Mouse (Mus musculus) midbrain, embryonic 15.5 days (tissue): ENCODE measurements around the gene Ackr2. TPM values are rescaled to one million over a fixed set of nuclear protein-coding genes. Genes with fewer than 3 reads are reported as not detected.
A peak's percentile ranks its signal among the peaks of the same experiment; 100 is the strongest.

Experiments used
- ATAC-seq: fragments of 200-750 bp; cut with Nextera tagmentation; replicated peaks from 2 replicates; pipeline ENCODE4 v1.8.0; 2017; ENCODE audit warnings: moderate TSS enrichment
- H3K27ac ChIP-seq: fragments of 300-500 bp; sonication (generic); 2 replicates; pipeline ENCODE4 v1.5.1; 2015; ENCODE audit warnings: mild to moderate bottlenecking, inconsistent platforms
- H3K27me3 ChIP-seq: fragments of 300-500 bp; sonication (generic); replicated peaks from 2 replicates; pipeline ENCODE4 v1.6.1; 2015; ENCODE audit warnings: inconsistent platforms
- H3K36me3 ChIP-seq: fragments of 300-500 bp; sonication (generic); replicated peaks from 2 replicates; pipeline ENCODE4 v1.6.1; 2015; ENCODE audit warnings: inconsistent platforms
- H3K4me1 ChIP-seq: fragments of 300-500 bp; sonication (generic); 2 replicates; pipeline ENCODE4 v1.6.1; 2015; ENCODE audit warnings: inconsistent platforms
- H3K4me2 ChIP-seq: fragments of 300-500 bp; sonication (generic); 2 replicates; pipeline ENCODE4 v1.6.1; 2015; ENCODE audit warnings: inconsistent platforms, mild to moderate bottlenecking, moderate library complexity
- H3K4me3 ChIP-seq: fragments of 300-500 bp; sonication (generic); 2 replicates; pipeline ENCODE4 v1.5.1; 2015; ENCODE audit warnings: mild to moderate bottlenecking, inconsistent platforms
- H3K9ac ChIP-seq: fragments of 300-500 bp; sonication (generic); 2 replicates; pipeline ENCODE4 v1.6.1; 2015; ENCODE audit warnings: mild to moderate bottlenecking, inconsistent platforms
- H3K9me3 ChIP-seq: fragments of 300-500 bp; sonication (generic); 2 replicates; pipeline ENCODE4 v1.6.1; 2016; ENCODE audit warnings: inconsistent platforms
- WGBS: fragments of 180-500 bp; shearing (Covaris S2); methylation state at CpG from one replicate; pipeline ENCODE4 v1.1.7; 2015; ENCODE audit warnings: mixed read lengths; 5-methylcytosine and 5-hydroxymethylcytosine counted together
- polyA plus RNA-seq: library from polyadenylated mRNA; unstranded; fragments of >200 nt; fragmentation: Nextera tagmentation; extraction: Ambion mirVana; gene quantifications from 2 replicates; pipeline ENCODE4 v1.2.1, GENCODE M21; 2015

The Ackr2 gene
- polyA plus RNA-seq, 1 experiment from 2014 or later: 2.8 TPM

DNA sequence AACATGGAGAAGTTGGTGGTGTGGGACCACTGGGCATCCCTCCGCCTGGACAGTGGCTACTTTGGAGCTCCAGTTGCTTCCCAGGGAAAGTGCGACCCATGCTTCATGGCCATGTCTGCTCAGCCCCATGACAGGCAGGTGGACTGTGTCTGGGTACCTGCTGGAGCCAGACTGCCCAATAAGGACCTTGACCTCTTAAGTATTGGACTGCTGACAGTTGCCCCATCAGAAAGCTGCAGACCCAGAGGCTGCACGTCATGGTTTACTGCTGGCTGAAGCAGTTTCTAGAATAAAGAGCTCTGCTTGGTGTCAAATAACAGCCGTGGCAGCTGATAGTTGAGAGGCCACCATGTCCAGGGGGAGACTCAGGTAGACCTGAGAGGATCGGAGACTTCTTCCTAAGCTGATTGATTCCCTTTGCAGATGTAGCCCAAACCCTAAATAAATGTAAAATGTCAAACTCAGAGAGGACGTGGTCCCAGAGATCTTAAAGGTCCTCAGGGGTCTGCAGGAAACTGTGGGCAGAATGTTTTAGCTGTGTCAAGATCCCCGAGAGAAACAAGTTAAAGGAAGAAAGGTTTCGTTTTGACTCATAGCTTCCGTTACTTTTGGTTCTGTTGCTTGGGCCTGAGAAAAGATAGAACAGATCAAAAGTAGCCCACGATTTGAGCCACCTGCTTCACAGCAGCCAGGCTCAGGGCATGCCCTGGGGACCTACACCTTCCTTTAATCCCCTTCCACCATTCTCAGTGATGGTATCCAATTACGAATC lies 28.7 kb downstream of the Ackr2 start:
- H3K9ac ChIP-seq: no peak overlapping the region
- no peak for ATAC-seq
- WGBS: 71% methylated on average over 11 of the region's 11 CpGs

DNA sequence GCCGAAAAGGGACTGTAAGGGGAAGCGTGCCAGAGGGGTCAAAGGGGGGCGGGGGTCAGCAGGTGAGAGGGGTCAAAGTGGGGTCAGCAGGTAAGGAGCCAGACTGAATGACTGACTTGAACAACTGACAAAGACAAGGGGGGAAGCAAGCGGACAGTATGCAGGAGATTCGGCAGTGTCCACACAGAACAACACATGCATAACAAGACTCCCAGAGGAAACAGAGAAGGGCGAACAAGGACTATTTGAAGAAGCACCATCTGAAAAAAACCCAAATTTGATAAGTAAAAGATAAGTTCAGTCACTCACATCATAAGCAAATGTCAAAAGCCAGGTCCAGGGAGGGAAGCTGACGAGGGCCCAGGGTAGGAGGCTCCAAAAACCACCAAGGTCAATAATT lies 29.6 kb downstream of the Ackr2 start:
- H3K4me3 ChIP-seq: no peak overlapping the region
- no peaks in the 10 kb centered on the region for H3K36me3 ChIP-seq
- 82% methylated on average over 7 of the region's 7 CpGs for WGBS

More for the DNA sequence above, 28.7 kb downstream of the Ackr2 start:
- Histone ChIP-seq H3K27me3 (no peaks in the 10 kb centered on the region), H3K36me3 (no peaks in the 10 kb centered on the region), H3K4me3 (no peak overlapping the region), H3K4me2 (no peak overlapping the region), H3K9me3 (no peaks in the 10 kb centered on the region), H3K4me1 (no peaks in the 10 kb centered on the region), H3K27ac (no peak overlapping the region)

DNA sequence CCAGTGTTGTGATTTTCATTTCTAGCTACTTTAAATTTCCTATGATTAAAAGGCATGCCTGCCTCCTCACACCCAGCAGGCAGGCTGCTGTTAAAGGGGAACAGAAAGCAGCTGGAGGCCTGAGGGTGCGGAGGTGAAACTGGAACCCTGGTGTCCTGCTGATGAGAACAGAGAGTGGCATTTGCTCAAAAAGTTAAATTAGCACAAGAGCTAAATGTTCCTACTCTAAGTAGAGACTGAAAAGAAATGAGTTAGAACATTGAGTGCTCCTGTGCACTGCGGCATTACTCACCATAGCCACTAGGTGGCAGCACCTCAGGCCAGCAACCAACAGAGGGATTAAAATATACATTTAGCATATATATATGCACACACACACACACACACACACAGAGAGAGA lies 30.3 kb downstream of the Ackr2 start:
- WGBS: 26% methylated on average over 2 of the region's 2 CpGs
- Histone ChIP-seq H3K4me3 (no peak overlapping the region), H3K36me3 (no peaks in the 10 kb centered on the region), H3K9ac (no peak overlapping the region), H3K27ac (no peak overlapping the region), H3K27me3 (no peaks in the 10 kb centered on the region), H3K4me2 (no peak overlapping the region), H3K4me1 (no peaks in the 10 kb centered on the region), H3K9me3 (no peaks in the 10 kb centered on the region)
- ATAC-seq: no peak; the same call in 1 of the 2 replicates

More for the DNA sequence above, 29.6 kb downstream of the Ackr2 start:
- Histone ChIP-seq H3K27me3 (no peaks in the 10 kb centered on the region), H3K4me1 (no peaks in the 10 kb centered on the region), H3K9ac (no peak overlapping the region), H3K9me3 (no peaks in the 10 kb centered on the region), H3K4me2 (no peak overlapping the region), H3K27ac (no peak overlapping the region)
- ATAC-seq: no peak

DNA sequence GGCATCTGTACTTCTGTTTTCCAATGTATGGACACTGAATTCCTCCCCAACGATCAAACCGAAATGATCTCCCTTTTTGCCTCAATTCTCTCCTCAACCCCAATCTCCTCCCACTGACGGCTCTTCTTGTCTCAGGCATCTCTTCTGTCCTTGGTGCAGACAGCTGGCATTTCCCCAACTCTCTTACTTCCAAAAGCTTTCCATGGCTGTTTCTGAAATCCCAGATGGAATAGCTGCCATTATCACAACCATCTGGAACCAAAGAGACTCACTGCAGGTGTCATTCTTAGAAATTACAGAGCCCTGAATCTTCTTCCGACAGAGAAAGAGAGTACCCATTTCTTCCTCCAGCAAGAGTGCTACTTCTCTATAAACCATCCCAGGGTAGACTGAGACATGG lies 36.7 kb downstream of the Ackr2 start:
- H3K4me3 ChIP-seq: no peak overlapping the region
- no peak overlapping the region for H3K9ac ChIP-seq
- 88% methylated on average over 4 of the region's 4 CpGs for WGBS
- no peak for ATAC-seq
- no peak overlapping the region for H3K4me2 ChIP-seq
- no peaks in the 10 kb centered on the region for H3K9me3 ChIP-seq
- no peaks in the 10 kb centered on the region for H3K36me3 ChIP-seq
- no peaks in the 10 kb centered on the region for H3K27me3 ChIP-seq
- H3K4me1 ChIP-seq: peaks cover 2% of the 10 kb centered on the region; the same call in 1 of the 2 replicates
- no peak overlapping the region for H3K27ac ChIP-seq

DNA sequence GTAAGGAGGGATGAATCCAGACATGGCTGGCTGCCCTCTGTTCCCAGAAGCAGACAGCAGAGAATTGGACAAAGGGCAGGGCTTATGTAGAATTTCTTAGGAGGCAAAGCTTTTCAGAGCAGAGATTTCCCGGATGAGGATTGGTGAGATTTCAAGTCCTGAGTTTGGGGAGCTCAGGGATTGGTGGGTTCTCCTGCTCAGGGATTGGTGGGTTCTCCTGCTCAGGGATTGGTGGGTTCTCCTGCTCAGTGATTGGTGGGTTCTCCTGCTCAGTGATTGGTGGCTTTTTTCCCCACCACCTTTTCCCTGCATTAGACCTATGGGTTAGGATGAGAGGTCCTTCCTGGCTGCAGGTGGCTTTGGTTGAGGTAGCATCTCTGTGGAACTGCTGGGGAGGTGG lies 38.8 kb downstream of the Ackr2 start:
- Histone ChIP-seq H3K27ac (peak overlapping the region; percentile 60), H3K9ac (no peak overlapping the region), H3K9me3 (no peaks in the 10 kb centered on the region), H3K4me2 (peak overlapping the region; percentile 50), H3K4me1 (peaks cover 2% of the 10 kb centered on the region; the same call in 1 of the 2 replicates), H3K36me3 (no peaks in the 10 kb centered on the region), H3K27me3 (no peaks in the 10 kb centered on the region), H3K4me3 (peak overlapping the region; percentile 47)
- ATAC-seq: peak; percentile 83
- 71% methylated on average over 1 of the region's 1 CpGs for WGBS

DNA sequence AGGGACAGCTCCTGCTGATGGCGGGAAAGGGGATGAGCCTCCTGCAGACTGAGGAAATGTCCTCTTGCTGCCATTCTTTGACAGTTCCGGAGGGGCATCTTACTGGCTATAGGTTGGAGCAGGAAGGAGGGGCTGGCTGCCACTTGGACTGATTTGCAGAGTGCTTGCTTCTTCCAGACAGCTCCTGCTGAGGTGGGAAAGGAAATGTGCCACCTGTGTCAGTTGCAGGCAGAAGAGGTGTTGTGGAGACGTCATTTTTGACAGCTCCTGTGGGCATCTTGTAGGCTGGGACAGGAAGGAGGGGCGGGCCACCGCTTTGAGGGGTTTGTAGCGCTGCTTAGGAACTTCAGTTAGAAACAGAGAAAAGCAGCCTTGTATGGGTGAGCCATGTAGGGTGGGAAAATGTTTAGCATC lies 39.3 kb downstream of the Ackr2 start:
- WGBS: 60% methylated on average over 6 of the region's 6 CpGs
- Histone ChIP-seq H3K36me3 (no peaks in the 10 kb centered on the region), H3K9me3 (no peaks in the 10 kb centered on the region), H3K4me3 (peak overlapping the region; percentile 47), H3K4me2 (peak overlapping the region; percentile 50), H3K4me1 (peaks cover 2% of the 10 kb centered on the region; the same call in 1 of the 2 replicates), H3K9ac (0 out of 2 replicates have a peak overlapping the region, but pooled peaks have one; percentile 23), H3K27ac (peak overlapping the region; percentile 60), H3K27me3 (no peaks in the 10 kb centered on the region)
- peak; percentile 63 for ATAC-seq

DNA sequence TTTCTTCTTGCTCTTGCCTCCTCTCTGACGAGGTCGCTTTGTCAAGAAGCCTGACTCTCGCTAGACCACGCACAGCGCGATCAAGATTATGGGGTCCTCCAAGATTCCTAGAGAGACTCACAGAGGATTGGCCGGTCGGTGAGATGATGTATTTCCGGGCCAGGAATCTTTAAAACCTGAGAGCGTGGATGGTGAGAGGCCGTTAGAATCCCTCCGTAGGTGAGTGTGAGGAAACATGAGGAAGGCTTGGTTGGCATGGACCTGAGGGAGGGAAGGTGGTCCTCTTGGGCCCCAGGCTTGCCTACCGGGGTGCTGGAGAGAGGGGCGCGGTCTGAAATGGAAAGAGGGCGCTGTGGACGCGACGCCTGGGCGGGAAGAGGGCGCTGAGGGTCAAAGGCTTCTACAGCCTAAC lies 39.8 kb downstream of the Ackr2 start:
- Histone ChIP-seq H3K27me3 (no peaks in the 10 kb centered on the region), H3K9ac (peak overlapping the region; percentile 58), H3K4me3 (peak overlapping the region; percentile 47), H3K4me2 (peak overlapping the region; percentile 50), H3K27ac (peak overlapping the region; percentile 60), H3K9me3 (no peaks in the 10 kb centered on the region), H3K4me1 (peaks cover 2% of the 10 kb centered on the region; the same call in 1 of the 2 replicates), H3K36me3 (no peaks in the 10 kb centered on the region)
- ATAC-seq: peak; percentile 88
- 56% methylated on average over 21 of the region's 21 CpGs for WGBS

DNA sequence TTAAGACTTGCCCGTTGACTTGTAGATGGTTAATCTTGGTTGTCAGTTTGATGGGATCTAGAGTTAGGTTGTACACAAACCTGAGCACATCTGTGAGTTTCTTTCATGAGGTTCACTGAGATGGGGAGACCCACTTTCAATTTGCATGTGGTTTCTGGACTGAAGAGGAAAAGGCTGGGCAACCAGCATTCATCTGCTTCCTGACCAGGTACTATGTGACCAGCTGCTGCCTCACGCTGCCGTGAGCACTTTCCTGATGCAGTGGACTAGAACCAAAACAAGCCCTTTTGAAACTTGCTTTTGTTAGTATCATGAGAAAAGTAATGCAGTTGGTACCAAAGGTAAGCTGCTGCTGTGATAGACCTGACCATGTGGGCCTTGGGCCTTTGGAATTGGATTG lies 44.9 kb downstream of the Ackr2 start:
- H3K27me3 ChIP-seq: no peaks in the 10 kb centered on the region
- no peak overlapping the region for H3K4me3 ChIP-seq
- H3K27ac ChIP-seq: no peak overlapping the region
- H3K4me2 ChIP-seq: no peak overlapping the region
- no peak overlapping the region for H3K9ac ChIP-seq
- no peaks in the 10 kb centered on the region for H3K36me3 ChIP-seq
- H3K9me3 ChIP-seq: no peaks in the 10 kb centered on the region
- no peak for ATAC-seq
- WGBS: 89% methylated on average over 3 of the region's 3 CpGs
- peaks cover 2% of the 10 kb centered on the region; the same call in 1 of the 2 replicates for H3K4me1 ChIP-seq

DNA sequence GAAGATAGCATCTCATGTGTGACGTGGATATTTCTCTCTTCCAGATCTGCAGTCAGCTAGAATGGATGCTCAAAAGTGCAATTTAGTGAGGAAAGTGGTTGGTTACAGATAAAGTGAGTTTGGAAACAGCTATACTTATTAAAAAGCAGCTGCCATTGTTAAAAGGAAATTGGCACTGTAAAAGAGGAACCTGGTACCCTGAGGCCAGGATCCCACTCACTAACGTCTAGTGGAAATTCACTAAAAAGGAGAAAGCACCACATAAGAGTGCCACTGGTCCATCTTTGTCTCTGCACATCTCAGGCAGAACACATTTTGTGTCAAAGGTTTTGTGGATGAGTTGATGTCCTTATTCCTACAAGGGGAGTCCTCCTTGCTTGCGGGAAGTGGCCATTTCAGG lies 45.5 kb downstream of the Ackr2 start:
- ATAC-seq: no peak
- H3K27ac ChIP-seq: no peak overlapping the region
- WGBS: 87% methylated on average over 3 of the region's 3 CpGs
- H3K4me1 ChIP-seq: peaks cover 2% of the 10 kb centered on the region; the same call in 1 of the 2 replicates
- no peaks in the 10 kb centered on the region for H3K36me3 ChIP-seq
- no peak overlapping the region for H3K4me3 ChIP-seq
- H3K9ac ChIP-seq: no peak overlapping the region
- no peak overlapping the region for H3K4me2 ChIP-seq
- H3K9me3 ChIP-seq: no peaks in the 10 kb centered on the region
- no peaks in the 10 kb centered on the region for H3K27me3 ChIP-seq

DNA sequence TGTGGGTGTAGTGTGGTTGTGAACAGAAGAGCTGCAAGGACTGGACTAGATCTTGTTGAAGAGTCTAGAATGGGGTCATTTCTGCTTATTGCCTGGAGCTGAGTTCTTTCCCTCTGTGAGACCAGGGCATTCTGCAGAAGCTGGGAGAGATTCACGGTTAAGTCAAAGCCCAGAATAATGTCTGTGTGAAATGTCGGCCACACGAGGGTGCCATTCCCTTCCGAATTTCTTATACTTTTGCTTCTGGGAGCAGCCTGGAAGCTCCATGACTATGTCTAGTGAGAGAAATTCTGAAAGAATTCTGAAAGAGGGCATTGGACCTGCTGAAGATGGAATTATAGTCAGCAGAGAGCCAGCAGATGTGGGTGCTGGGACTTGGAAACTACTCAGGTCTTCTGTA lies 49.6 kb downstream of the Ackr2 start:
- no peak overlapping the region for H3K4me3 ChIP-seq
- no peaks in the 10 kb centered on the region for H3K9me3 ChIP-seq
- no peak overlapping the region for H3K9ac ChIP-seq
- ATAC-seq: no peak
- WGBS: 8% methylated on average over 4 of the region's 4 CpGs
- H3K36me3 ChIP-seq: no peaks in the 10 kb centered on the region
- H3K4me2 ChIP-seq: no peak overlapping the region
- H3K4me1 ChIP-seq: peaks cover 11% of the 10 kb centered on the region
- no peak overlapping the region for H3K27ac ChIP-seq
- H3K27me3 ChIP-seq: no peaks in the 10 kb centered on the region

DNA sequence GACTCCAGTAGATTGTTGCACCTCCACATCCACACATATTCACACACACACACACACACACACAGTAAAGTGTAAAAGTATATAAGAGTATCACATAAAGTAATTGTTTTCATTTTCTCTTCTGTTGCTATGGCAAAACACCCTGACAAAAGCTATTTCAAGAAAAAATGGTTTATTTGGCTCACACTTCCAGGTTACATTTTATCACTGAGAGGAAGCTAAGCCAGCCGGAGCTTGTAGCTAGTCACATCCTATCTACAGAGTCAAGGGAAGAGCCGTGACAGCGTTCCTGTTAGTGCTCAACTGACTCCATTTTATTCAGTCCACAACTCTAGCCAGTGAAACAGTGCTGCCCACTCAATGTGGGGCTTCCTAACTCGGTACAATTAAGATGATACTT lies 50.3 kb downstream of the Ackr2 start:
- WGBS: 86% methylated on average over 4 of the region's 4 CpGs
- no peaks in the 10 kb centered on the region for H3K9me3 ChIP-seq
- ATAC-seq: no peak
- H3K27ac ChIP-seq: no peak overlapping the region
- no peaks in the 10 kb centered on the region for H3K27me3 ChIP-seq
- H3K36me3 ChIP-seq: no peaks in the 10 kb centered on the region
- no peak overlapping the region for H3K9ac ChIP-seq
- H3K4me1 ChIP-seq: peaks cover 11% of the 10 kb centered on the region
- no peak overlapping the region for H3K4me3 ChIP-seq
- H3K4me2 ChIP-seq: no peak overlapping the region

DNA sequence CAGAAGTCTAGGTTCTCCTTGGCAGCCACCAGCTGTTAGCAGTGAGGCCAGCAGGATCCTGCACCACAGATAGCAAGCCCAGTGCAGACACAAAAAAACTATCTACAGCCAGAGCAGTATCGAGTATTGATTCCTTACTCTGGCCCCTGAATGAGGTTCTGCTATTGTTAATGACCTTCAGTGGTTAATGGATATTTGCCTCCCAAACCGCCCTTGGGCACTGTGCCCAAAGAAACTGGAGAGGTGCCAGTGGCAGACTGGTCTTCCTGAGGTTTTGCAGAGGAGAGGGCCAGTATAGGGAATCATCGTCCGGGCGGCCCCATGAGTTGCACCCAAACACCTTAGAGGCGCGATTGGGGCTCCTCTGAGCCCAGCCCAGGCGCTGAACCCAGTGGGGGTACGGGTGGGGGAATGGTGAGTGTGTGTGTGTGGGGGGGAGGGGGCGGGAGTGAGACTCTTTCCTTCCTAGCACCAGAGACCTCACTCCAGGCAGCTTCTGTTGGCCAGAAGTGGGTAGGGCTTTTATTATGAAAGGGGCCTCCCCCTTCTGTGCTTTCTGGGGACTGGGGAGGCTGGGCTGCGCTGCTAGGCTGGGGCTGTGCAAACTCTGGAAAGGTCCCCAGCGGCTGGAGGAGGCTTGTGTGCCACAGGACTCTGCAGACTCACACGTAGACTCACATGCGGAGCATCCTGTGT lies 52.4 kb downstream of the Ackr2 start, which contains the start of gene Fam198a:
TSS of gene Fam198a (plus strand) at position 571 of the 696 bp plus-strand sequence.
- ATAC-seq: peak; percentile 79
- Histone ChIP-seq H3K27ac (peak within 1 kb of the TSS; percentile 45; the same call in 1 of the 2 replicates), H3K27me3 (no peaks in the 10 kb centered on the region), H3K9me3 (no peaks in the 10 kb centered on the region), H3K4me1 (peaks cover 11% of the 10 kb centered on the region), H3K9ac (no peak within 1 kb of the TSS), H3K4me2 (peak within 1 kb of the TSS; percentile 38), H3K4me3 (0 out of 2 replicates have a peak within 1 kb of the TSS, but pooled peaks have one; percentile 2), H3K36me3 (no peaks in the 10 kb centered on the region)
- 8% methylated on average over 14 of the region's 14 CpGs for WGBS
